Mouse (Mus musculus) MEL (cell line): ENCODE measurements at regions not wholly inside any gene's neighbourhood (a gene's known extent, or its start where the extent isn't known, plus 50 kb on each side); places are given as distances from the start of the nearest gene placed in this dataset.

Experiments
- CHD1 ChIP-seq: IDR thresholded peaks from 2 replicates; pipeline ENCODE4 v1.6.1; 2012; ENCODE audit warnings: low read depth, mild to moderate bottlenecking, inconsistent platforms, low read length, improper control_type of control experiment
- CTCF ChIP-seq, 3 experiments: IDR thresholded peaks in 2 of 3; conservative IDR thresholded peaks in 1 of 3; 2 replicates each; pipeline ENCODE4 v1.5.1; 2011 to 2012; ENCODE audit warnings: low read length in 3 of 3, low read depth in 2 of 3, mild to moderate bottlenecking in 2 of 3, improper control_type of control experiment in 1 of 3, inconsistent platforms in 1 of 3, mixed read lengths in 1 of 3, moderate library complexity in 1 of 3; ENCODE audit not compliant: control insufficient read depth in 1 of 3, insufficient read depth in 1 of 3, poor library complexity in 1 of 3, severe bottlenecking in 1 of 3
- E2F4 ChIP-seq: IDR thresholded peaks from 2 replicates; pipeline ENCODE4 v1.6.1; 2011; ENCODE audit warnings: low read depth, low read length, improper control_type of control experiment, borderline replicate concordance
- MYB ChIP-seq: IDR thresholded peaks from 2 replicates; pipeline ENCODE4 v1.6.1; 2011; ENCODE audit warnings: mild to moderate bottlenecking, low read depth, low read length, improper control_type of control experiment
- POLR2A ChIP-seq, 2 experiments: IDR thresholded peaks; 2 replicates each; pipeline ENCODE4 v1.6.1; 2011 to 2012; ENCODE audit warnings: low read length in 2 of 2, mild to moderate bottlenecking in 2 of 2, control low read depth in 1 of 2, improper control_type of control experiment in 1 of 2, low read depth in 1 of 2, moderate library complexity in 1 of 2; ENCODE audit not compliant: control insufficient read depth in 1 of 2, insufficient read depth in 1 of 2, poor library complexity in 1 of 2

GRCm38 (mm10) chr16:74801296-74801695 is 389.7 kb upstream of the Robo2 start:
- TF ChIP-seq E2F4 (no peak), CTCF (IDR thresholded peaks at IDR 0.05 in 2 of 3, conservative IDR thresholded peaks at IDR 0.05 in 1 of 3; ENCODE audit: control insufficient read depth in 1 of 3, insufficient read depth in 1 of 3, low read depth in 2 of 3, low read length in 3 of 3, poor library complexity in 1 of 3, severe bottlenecking in 1 of 3) (peak; percentile 3 to 48 (median 45); a peak in 4 of 6 replicates), CHD1 (no peak), POLR2A (IDR thresholded peaks at IDR 0.05; ENCODE audit: control insufficient read depth in 1 of 2, insufficient read depth in 1 of 2, low read depth in 1 of 2, low read length in 2 of 2, poor library complexity in 1 of 2) (no peak), MYB (no peak)
